ENCODE assay signal across 28 mouse cellular contexts in the genomic region with DNA sequence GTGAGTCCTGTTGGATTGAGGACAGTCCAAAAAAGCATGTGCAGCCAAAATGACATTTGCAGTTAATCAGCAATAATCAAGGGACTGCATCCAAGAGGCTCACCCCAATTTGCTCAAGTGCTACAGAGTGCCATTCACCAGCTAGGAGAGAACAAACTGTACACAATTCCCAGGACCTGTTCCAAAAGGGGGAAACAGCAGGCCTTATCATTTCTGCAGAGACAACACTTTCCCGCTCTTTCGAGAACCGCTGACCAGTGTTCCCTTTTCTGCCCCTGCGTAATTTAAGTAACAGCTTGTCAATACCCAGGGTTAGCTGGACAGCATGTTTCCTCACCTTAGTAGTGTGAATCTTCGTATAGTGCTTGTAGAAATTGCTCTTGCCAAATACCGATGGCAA. TPM values are rescaled to one million over a fixed set of nuclear protein-coding genes. Genes with fewer than 3 reads are reported as not detected.
DNase-seq lines count a peak whose midpoint lies in the region; ATAC-seq and TF ChIP-seq lines count a peak whose summit lies in the region.
"Had no signal": no experiment of that assay in that cellular context is flagged by ENCODE, and none has a peak within 500 bp of the region (broad histone marks: within the 10 kb centered on the region; RNA-seq: fewer than 3 reads in every experiment).

No protein-coding gene starts in this region.

- ATAC-seq in heart, embryonic 15.5 days (replicated peaks; ENCODE audit: insufficient number of reproducible peaks, insufficient read depth, low FRiP score, low read depth): 0 out of 2 replicates have a peak, but pooled peaks have one; percentile 66
- ATAC-seq in lung, embryonic 16.5 days (ENCODE audit: low read depth): peak; percentile 83
- ATAC-seq in heart, postnatal 0 days (ENCODE audit: insufficient read depth, low read depth): peak; percentile 90
- ATAC-seq: midbrain, embryonic 16.5 days had no signal

- TF ChIP-seq POLR2A in lung, adult 2 months (IDR thresholded peaks at IDR 0.05; ENCODE audit: borderline replicate concordance, extremely low read depth, low read depth, low read length): no peak

- no peaks in the 10 kb centered on the region for H3K9me3 ChIP-seq in heart, embryonic 15.5 days (replicated peaks)
- no peaks in the 10 kb centered on the region for H3K9me3 ChIP-seq in lung, embryonic 16.5 days (ENCODE audit: control insufficient read depth, low read length)
- H3K9me3 ChIP-seq in heart, postnatal 0 days (replicated peaks; ENCODE audit: control insufficient read depth, low read length): no peaks in the 10 kb centered on the region
- H3K9me3 ChIP-seq: embryonic facial prominence, embryonic 13.5 days; forebrain, embryonic 12.5 days; hindbrain, embryonic 15.5 days; liver, embryonic 13.5 days; neural tube, embryonic 13.5 days had no signal

- H3K36me3 ChIP-seq in heart, embryonic 15.5 days: no peaks in the 10 kb centered on the region
- no peaks in the 10 kb centered on the region for H3K36me3 ChIP-seq in lung, embryonic 16.5 days (ENCODE audit: control insufficient read depth, insufficient read depth, low read length)
- no peaks in the 10 kb centered on the region for H3K36me3 ChIP-seq in heart, postnatal 0 days (replicated peaks; ENCODE audit: control insufficient read depth, insufficient read depth, low read length)
- H3K36me3 ChIP-seq: embryonic facial prominence, embryonic 13.5 days; forebrain, embryonic 12.5 days; hindbrain, embryonic 15.5 days; liver, embryonic 13.5 days; neural tube, embryonic 13.5 days had no signal

- no peak for TF ChIP-seq CTCF in lung, adult 2 months (IDR thresholded peaks at IDR 0.05; ENCODE audit: insufficient read depth, low read length)
- no peak for TF ChIP-seq CTCF in heart, postnatal 0 days (IDR thresholded peaks at IDR 0.05; ENCODE audit: low read depth)

- 36% methylated on average over 6 of the region's 6 CpGs for WGBS in heart, embryonic 15.5 days
- 54% methylated on average over 6 of the region's 6 CpGs for WGBS in lung, embryonic 16.5 days
- 72% methylated on average over 6 of the region's 6 CpGs for WGBS in lung, adult 2 months
- 28% methylated on average over 6 of the region's 6 CpGs for WGBS in heart, postnatal 0 days

- peaks cover 9% of the 10 kb centered on the region; the same call in 1 of the 2 replicates for H3K4me1 ChIP-seq in heart, embryonic 15.5 days (replicated peaks)
- H3K4me1 ChIP-seq in lung, embryonic 16.5 days (replicated peaks; ENCODE audit: control insufficient read depth, insufficient read depth, low read length): 0 out of 2 replicates have a peak, but pooled peaks cover 2% of the 10 kb centered on the region
- H3K4me1 ChIP-seq in lung, adult 2 months (ENCODE audit: control insufficient read depth, insufficient read depth, low read length): no peaks in the 10 kb centered on the region
- H3K4me1 ChIP-seq in heart, postnatal 0 days (ENCODE audit: control insufficient read depth, insufficient read depth): peaks cover 21% of the 10 kb centered on the region
- H3K4me1 ChIP-seq: embryonic facial prominence, embryonic 13.5 days; forebrain, embryonic 12.5 days; liver, embryonic 13.5 days; neural tube, embryonic 13.5 days had no signal

- no peak for DNase-seq in heart, postnatal 36 days
- no peak for DNase-seq in lung, adult 2 months
- DNase-seq in heart, postnatal 0 days (ENCODE audit: low spot score): peak; percentile 54
- DNase-seq in lung, postnatal 36 days: peak; percentile 10
- no peak for DNase-seq in embryo, embryonic 10 days (ENCODE audit: low spot score)
- DNase-seq: adrenal gland, adult 8-10 months; cerebellum, postnatal 25 days; embryo, embryonic 11 days; gastrocnemius, postnatal 25 days; kidney, adult 2 months; layer of hippocampus, postnatal 36 days; liver, embryonic 13.5 days; retina, postnatal 1 day; right cerebral cortex, postnatal 25 days; thymus, adult 18-20 months; thymus, postnatal 4 days had no signal

- H3K9ac ChIP-seq in heart, embryonic 15.5 days: no peak overlapping the region
- H3K9ac ChIP-seq in lung, embryonic 16.5 days (ENCODE audit: low read length): no peak overlapping the region
- no peak overlapping the region for H3K9ac ChIP-seq in heart, postnatal 0 days (replicated peaks; ENCODE audit: low read depth, low read length)
- H3K9ac ChIP-seq: embryonic facial prominence, embryonic 13.5 days; forebrain, embryonic 12.5 days; hindbrain, embryonic 15.5 days; liver, embryonic 13.5 days; neural tube, embryonic 13.5 days had no signal

- TF ChIP-seq EP300 in heart, postnatal 0 days (IDR thresholded peaks at IDR 0.05; ENCODE audit: low read depth): peak; percentile 89

- peak overlapping the region; percentile 55 for H3K27ac ChIP-seq in heart, embryonic 15.5 days
- H3K27ac ChIP-seq in lung, embryonic 16.5 days (ENCODE audit: low read length): no peak overlapping the region
- peak overlapping the region; percentile 52 for H3K27ac ChIP-seq in heart, postnatal 0 days (ENCODE audit: low read depth)
- H3K27ac ChIP-seq: embryonic facial prominence, embryonic 13.5 days; forebrain, embryonic 12.5 days; hindbrain, embryonic 15.5 days; kidney, postnatal 0 days; liver, embryonic 13.5 days; macrophage; neural tube, embryonic 13.5 days had no signal

- H3K27me3 ChIP-seq in heart, embryonic 15.5 days: no peaks in the 10 kb centered on the region
- no peaks in the 10 kb centered on the region for H3K27me3 ChIP-seq in lung, embryonic 16.5 days (ENCODE audit: control insufficient read depth, insufficient read depth, low read depth, low read length)
- no peaks in the 10 kb centered on the region for H3K27me3 ChIP-seq in heart, postnatal 0 days (ENCODE audit: control insufficient read depth, insufficient read depth, low read length)
- H3K27me3 ChIP-seq: embryonic facial prominence, embryonic 13.5 days; forebrain, embryonic 12.5 days; hindbrain, embryonic 15.5 days; liver, embryonic 13.5 days; neural tube, embryonic 13.5 days had no signal

- H3K4me3 ChIP-seq in heart, embryonic 15.5 days: no peak overlapping the region
- H3K4me3 ChIP-seq in lung, embryonic 16.5 days (ENCODE audit: low read length): no peak overlapping the region
- no peak overlapping the region for H3K4me3 ChIP-seq in lung, adult 2 months (replicated peaks; ENCODE audit: extremely low read depth, low read depth, low read length)
- no peak overlapping the region for H3K4me3 ChIP-seq in heart, postnatal 0 days (ENCODE audit: low read depth, low read length)
- H3K4me3 ChIP-seq: embryonic facial prominence, embryonic 13.5 days; erythroblast, embryonic 14.5 days; forebrain, embryonic 12.5 days; hindbrain, embryonic 15.5 days; liver, embryonic 13.5 days; myocyte; neural tube, embryonic 13.5 days had no signal

- intact Hi-C loops in heart, postnatal 36 days (cut with DNase I): no loop called here

- H3K4me2 ChIP-seq in heart, embryonic 15.5 days: no peak overlapping the region
- no peak overlapping the region for H3K4me2 ChIP-seq in lung, embryonic 16.5 days (ENCODE audit: low read depth, low read length)
- 0 out of 2 replicates have a peak overlapping the region, but pooled peaks have one; percentile 4 for H3K4me2 ChIP-seq in heart, postnatal 0 days (ENCODE audit: low read depth, low read length)
- H3K4me2 ChIP-seq: embryonic facial prominence, embryonic 13.5 days; forebrain, embryonic 12.5 days; hindbrain, embryonic 15.5 days; liver, embryonic 13.5 days; neural tube, embryonic 13.5 days had no signal

RNA-seq across cellular contexts. Expression of a gene that starts 55.4 kb away (rescaled TPM):
- polyA plus RNA-seq in heart, embryonic 15.5 days (2015; fragmentation: Nextera tagmentation; extraction: Ambion mirVana): 2.3 and 2.9 TPM in 2 replicates
- 1 to 10 TPM; 3.3 to 5.7 TPM for total RNA-seq in heart, postnatal 36 days (2021)
- polyA plus RNA-seq in lung, embryonic 16.5 days (2015; fragmentation: Nextera tagmentation; extraction: Ambion mirVana): 1.2 TPM in 2 replicates
- 0.38 and 0.84 TPM in 2 replicates for polyA plus RNA-seq in lung, adult 2 months (2012; rRNA removed)
- 4.9 and 7.7 TPM in 2 replicates for total RNA-seq in heart, postnatal 0 days (2014; rRNA removed; ENCODE audit: low replicate concordance)
- 1.4 and 2.0 TPM in 2 replicates for polyA plus RNA-seq in heart, postnatal 0 days (2015; fragmentation: Nextera tagmentation; extraction: Ambion mirVana)
- total RNA-seq: MEL had no signal
- polyA plus RNA-seq: erythroblast, embryonic 14.5 days; macrophage had no signal

Comparison
In these comparisons a context has a peak if more than half of its experiments do, and no peak if none do; other contexts are left out.
1. DNase-seq: peak in heart, postnatal 0 days (single experiment) and lung, postnatal 36 days (single experiment); none in heart, postnatal 36 days (0 of 2), lung, adult 2 months (single experiment) and embryo, embryonic 10 days (single experiment).
2. Peak in every context shown above with its lines, with median percentiles within 50 percentile points of each other: ATAC-seq.